Mouse (Mus musculus): ENCODE measurements around the gene Cbfa2t3. TPM values are rescaled to one million over a fixed set of nuclear protein-coding genes. Genes with fewer than 3 reads are reported as not detected.

The Cbfa2t3 gene
- total RNA-seq, 2 experiments from 2014 or later: 17.3 to 19.3 TPM

GRCm38 (mm10) chr8:122686879-122687278 lies 12.0 kb downstream of the Cbfa2t3 start:
- DNase-seq: no peak

GRCm38 (mm10) chr8:122685097-122685861 lies 13.6 kb downstream of the Cbfa2t3 start:
- no peak for DNase-seq

GRCm38 (mm10) chr8:122682820-122683219 lies 16.1 kb downstream of the Cbfa2t3 start:
- no peak for DNase-seq

GRCm38 (mm10) chr8:122680171-122680570 lies 18.7 kb downstream of the Cbfa2t3 start:
- DNase-seq: no peak

GRCm38 (mm10) chr8:122679325-122679920 lies 19.5 kb downstream of the Cbfa2t3 start:
- DNase-seq: no peak

- DNase-seq: no peak
Measured at GRCm38 (mm10) chr8:122678896-122679210, 20.1 kb downstream of the Cbfa2t3 start.

- peak; percentile 87 for DNase-seq
Measured at GRCm38 (mm10) chr8:122678061-122678895, 20.6 kb downstream of the Cbfa2t3 start.

- DNase-seq: no peak
Measured at GRCm38 (mm10) chr8:122677481-122678021, 21.4 kb downstream of the Cbfa2t3 start.

- DNase-seq: peak; percentile 58
Measured at GRCm38 (mm10) chr8:122676621-122677480, 22.1 kb downstream of the Cbfa2t3 start.

- no peak for DNase-seq
Measured at GRCm38 (mm10) chr8:122675596-122676420, 23.1 kb downstream of the Cbfa2t3 start.

- DNase-seq: peak; percentile 48
Measured at GRCm38 (mm10) chr8:122674999-122675398, 23.9 kb downstream of the Cbfa2t3 start.

- DNase-seq: no peak
Measured at GRCm38 (mm10) chr8:122673989-122674388, 24.9 kb downstream of the Cbfa2t3 start.

GRCm38 (mm10) chr8:122671894-122672293 lies 27.0 kb downstream of the Cbfa2t3 start:
- DNase-seq: no peak

GRCm38 (mm10) chr8:122670718-122671117 lies 28.2 kb downstream of the Cbfa2t3 start:
- no peak for DNase-seq

GRCm38 (mm10) chr8:122670001-122670400 lies 28.9 kb downstream of the Cbfa2t3 start:
- DNase-seq: no peak

GRCm38 (mm10) chr8:122669370-122669769 lies 29.5 kb downstream of the Cbfa2t3 start:
- no peak for DNase-seq

- DNase-seq: no peak
Measured at GRCm38 (mm10) chr8:122667854-122668253, 31.1 kb downstream of the Cbfa2t3 start.

- peak; percentile 27 for DNase-seq
Measured at GRCm38 (mm10) chr8:122666827-122667226, 32.1 kb downstream of the Cbfa2t3 start.

GRCm38 (mm10) chr8:122666338-122666764 lies 32.6 kb downstream of the Cbfa2t3 start:
- DNase-seq: peak; percentile 63

GRCm38 (mm10) chr8:122665667-122666316 lies 33.1 kb downstream of the Cbfa2t3 start:
- DNase-seq: peak; percentile 90

All from heart, postnatal 4 days (tissue).